Mouse (Mus musculus) stomach, postnatal 0 days (tissue): ENCODE data around the gene Nfatc2. TPM values are rescaled to one million over a fixed set of nuclear protein-coding genes. Genes with fewer than 3 reads are reported as not detected.

Experiments used
- ATAC-seq: fragments of 200-750 bp; cut with Nextera tagmentation; 2 replicates; pipeline ENCODE4 v1.8.0; 2017; ENCODE audit not compliant: low FRiP score, low TSS enrichment
- DNase-seq: peaks from one replicate; pipeline ENCODE4 v3.0.0-alpha.2; 2016; ENCODE audit warnings: low spot score
- H3K27ac ChIP-seq: fragments of 300-500 bp; sonication (generic); replicated peaks from 2 replicates; pipeline ENCODE4 v1.5.1; 2014; ENCODE audit warnings: mild to moderate bottlenecking, control low read depth
- H3K27me3 ChIP-seq: fragments of 300-500 bp; sonication (generic); 2 replicates; pipeline ENCODE4 v1.6.1; 2014; ENCODE audit warnings: low read length; ENCODE audit not compliant: control insufficient read depth, insufficient read depth
- H3K36me3 ChIP-seq: fragments of 300-500 bp; sonication (generic); 2 replicates; pipeline ENCODE4 v1.6.1; 2014; ENCODE audit warnings: low read length, mixed read lengths; ENCODE audit not compliant: control insufficient read depth, insufficient read depth
- H3K4me1 ChIP-seq: fragments of 300-500 bp; sonication (generic); replicated peaks from 2 replicates; pipeline ENCODE4 v1.6.1; 2014; ENCODE audit warnings: antibody characterized with exemption; ENCODE audit not compliant: control insufficient read depth, insufficient read depth
- H3K4me2 ChIP-seq: fragments of 300-500 bp; sonication (generic); replicated peaks from 2 replicates; pipeline ENCODE4 v1.6.1; 2014; ENCODE audit warnings: low read depth, mild to moderate bottlenecking, control low read depth, moderate library complexity
- H3K4me3 ChIP-seq: fragments of 300-500 bp; sonication (generic); 2 replicates; pipeline ENCODE4 v1.5.1; 2014; ENCODE audit warnings: low read depth, low read length, control low read depth
- H3K9ac ChIP-seq: fragments of 300-500 bp; sonication (generic); 2 replicates; pipeline ENCODE4 v1.6.1; 2014; ENCODE audit warnings: mild to moderate bottlenecking, low read length, control low read depth, mixed read lengths
- H3K9me3 ChIP-seq: fragments of 300-500 bp; sonication (generic); 2 replicates; pipeline ENCODE4 v1.6.1; 2016; ENCODE audit warnings: low read length; ENCODE audit not compliant: control insufficient read depth
- CTCF ChIP-seq: IDR thresholded peaks from 2 replicates; pipeline ENCODE4 v1.5.1; 2016; ENCODE audit warnings: antibody characterized with exemption, low read depth, mild to moderate bottlenecking, moderate library complexity
- EP300 ChIP-seq: optimal IDR thresholded peaks from 2 replicates; pipeline ENCODE3; 2016; ENCODE audit warnings: antibody characterized with exemption
- WGBS: fragments of 180-500 bp; shearing (Covaris S2); extraction: QIAGEN DNeasy Blood & Tissue Kit; methylation state at CpG from one replicate; pipeline ENCODE4 v1.1.7; 2014; 5-methylcytosine and 5-hydroxymethylcytosine counted together
- polyA plus RNA-seq: library from polyadenylated mRNA; unstranded; fragments of >200 nt; fragmentation: Nextera tagmentation; extraction: Ambion mirVana; gene quantifications from 2 replicates; pipeline ENCODE4 v1.2.1, GENCODE M21; 2015

Gene Nfatc2
- polyA plus RNA-seq, 1 experiment from 2014 or later, result 2.2 TPM

- H3K27ac ChIP-seq, result no peak overlapping the region
- H3K9ac ChIP-seq, result peak overlapping the region; percentile 53
- 1% methylated on average over 27 of the region's 38 CpGs for WGBS
- TF ChIP-seq EP300, result no peak
- TF ChIP-seq CTCF, result no peak
- peak; percentile 89 for DNase-seq
- no peaks in the 10 kb centered on the region for H3K9me3 ChIP-seq
- H3K4me1 ChIP-seq, result no peaks in the 10 kb centered on the region
- no peaks in the 10 kb centered on the region for H3K27me3 ChIP-seq
- H3K4me3 ChIP-seq, result peak overlapping the region; percentile 45
- peak; percentile 89 for ATAC-seq
- peak overlapping the region; percentile 68 for H3K4me2 ChIP-seq
- H3K36me3 ChIP-seq, result no peaks in the 10 kb centered on the region
Observed at GRCm38 (mm10) chr2:168590168-168590551, 11.3 kb downstream of the Nfatc2 start.

GRCm38 (mm10) chr2:168589368-168590167 is 11.9 kb downstream of the Nfatc2 start:
- DNase-seq, result peak; percentile 33
- H3K4me2 ChIP-seq, result peak overlapping the region; percentile 68
- no peak for TF ChIP-seq EP300
- no peak for TF ChIP-seq CTCF
- no peaks in the 10 kb centered on the region for H3K4me1 ChIP-seq
- H3K4me3 ChIP-seq, result peak overlapping the region; percentile 45
- H3K9ac ChIP-seq, result peak overlapping the region; percentile 53
- H3K27me3 ChIP-seq, result no peaks in the 10 kb centered on the region
- H3K9me3 ChIP-seq, result no peaks in the 10 kb centered on the region
- H3K36me3 ChIP-seq, result no peaks in the 10 kb centered on the region
- ATAC-seq, result peak; percentile 40
- WGBS, result 16% methylated on average over 21 of the region's 21 CpGs
- H3K27ac ChIP-seq, result no peak overlapping the region

- Histone ChIP-seq H3K9me3 (no peaks in the 10 kb centered on the region), H3K36me3 (no peaks in the 10 kb centered on the region), H3K4me1 (no peaks in the 10 kb centered on the region), H3K4me3 (peak overlapping the region; percentile 45; the same call in 1 of the 2 replicates), H3K9ac (no peak overlapping the region), H3K27ac (no peak overlapping the region), H3K27me3 (no peaks in the 10 kb centered on the region), H3K4me2 (peak overlapping the region; percentile 68)
- WGBS, result 56% methylated on average over 11 of the region's 11 CpGs
- no peak for ATAC-seq
- no peak for DNase-seq
- TF ChIP-seq CTCF (no peak), EP300 (no peak)
Observed at GRCm38 (mm10) chr2:168588591-168589367, 12.7 kb downstream of the Nfatc2 start.

GRCm38 (mm10) chr2:168587159-168587558 is 14.3 kb downstream of the Nfatc2 start:
- WGBS, result 75% methylated on average over 8 of the region's 8 CpGs
- ATAC-seq, result no peak
- DNase-seq, result no peak
- H3K4me3 ChIP-seq, result no peak overlapping the region
- no peak overlapping the region for H3K27ac ChIP-seq
- no peaks in the 10 kb centered on the region for H3K27me3 ChIP-seq
- H3K4me1 ChIP-seq, result no peaks in the 10 kb centered on the region
- no peak overlapping the region for H3K9ac ChIP-seq
- H3K9me3 ChIP-seq, result no peaks in the 10 kb centered on the region
- H3K36me3 ChIP-seq, result no peaks in the 10 kb centered on the region
- TF ChIP-seq CTCF, result no peak
- TF ChIP-seq EP300, result no peak
- no peak overlapping the region for H3K4me2 ChIP-seq

- DNase-seq (no peak), ATAC-seq (no peak)
- Histone ChIP-seq H3K4me3 (no peak overlapping the region), H3K27me3 (no peaks in the 10 kb centered on the region), H3K36me3 (no peaks in the 10 kb centered on the region), H3K9me3 (no peaks in the 10 kb centered on the region), H3K4me1 (no peaks in the 10 kb centered on the region), H3K27ac (no peak overlapping the region), H3K4me2 (no peak overlapping the region), H3K9ac (no peak overlapping the region)
- TF ChIP-seq CTCF, result no peak
- no peak for TF ChIP-seq EP300
- 76% methylated on average over 12 of the region's 12 CpGs for WGBS
Observed at GRCm38 (mm10) chr2:168586512-168586911, 14.9 kb downstream of the Nfatc2 start.

- Histone ChIP-seq H3K9me3 (no peaks in the 10 kb centered on the region), H3K4me3 (no peak overlapping the region), H3K4me1 (no peaks in the 10 kb centered on the region), H3K27me3 (no peaks in the 10 kb centered on the region), H3K4me2 (no peak overlapping the region), H3K36me3 (no peaks in the 10 kb centered on the region), H3K27ac (no peak overlapping the region), H3K9ac (no peak overlapping the region)
- no peak for DNase-seq
- no peak for ATAC-seq
- TF ChIP-seq EP300, result no peak
- WGBS, result 68% methylated on average over 6 of the region's 6 CpGs
Observed at GRCm38 (mm10) chr2:168584857-168585256, 16.6 kb downstream of the Nfatc2 start.
